17 mouse cellular contexts compared by ENCODE assay signal in the genomic region with DNA sequence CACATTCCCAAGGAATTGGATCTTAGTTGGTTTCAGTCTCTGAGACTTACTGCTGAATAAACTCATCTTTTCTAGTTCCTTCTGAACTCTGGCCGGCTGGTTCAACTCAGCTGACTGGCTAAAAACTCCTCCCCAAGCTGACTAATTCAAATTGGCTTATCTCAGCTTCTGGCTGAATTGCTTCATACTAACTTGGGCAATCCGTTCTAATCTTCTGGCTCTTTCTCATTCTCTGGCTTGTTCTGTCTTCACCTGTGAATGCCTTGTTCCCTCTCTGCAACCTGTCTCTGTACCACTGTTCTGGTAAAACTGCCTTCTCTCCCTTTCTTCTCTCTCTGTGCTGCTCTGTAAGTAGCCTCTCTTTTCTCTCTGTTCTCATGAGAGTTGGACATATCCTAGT. TPM values are rescaled to one million over a fixed set of nuclear protein-coding genes. Genes with fewer than 3 reads are reported as not detected.
A peak's percentile ranks its signal among the peaks of the same experiment; 100 is the strongest.
DNase-seq lines count a peak whose midpoint lies in the region; ATAC-seq lines count a peak whose summit lies in the region.
"Had no signal": no experiment of that assay in that cellular context is flagged by ENCODE, and none has a peak within 500 bp of the region (broad histone marks: within the 10 kb centered on the region; RNA-seq: fewer than 3 reads in every experiment).

No protein-coding gene starts in this region.

- peak overlapping the region; percentile 43 for H3K9ac ChIP-seq in liver, embryonic 16.5 days (ENCODE audit: low read depth, low read length)
- H3K9ac ChIP-seq: heart, embryonic 12.5 days; neural tube, embryonic 12.5 days had no signal

- no peak overlapping the region for H3K27ac ChIP-seq in heart, embryonic 10.5 days
- H3K27ac ChIP-seq in liver, embryonic 16.5 days (ENCODE audit: low read length), result peak overlapping the region; percentile 86
- H3K27ac ChIP-seq: kidney, postnatal 0 days; neural tube, embryonic 12.5 days had no signal

- peak overlapping the region; percentile 77 for H3K4me2 ChIP-seq in liver, embryonic 16.5 days (ENCODE audit: low read depth, low read length)
- H3K4me2 ChIP-seq: heart, embryonic 12.5 days; neural tube, embryonic 12.5 days had no signal

- no peaks in the 10 kb centered on the region for H3K9me3 ChIP-seq in heart, embryonic 10.5 days
- H3K9me3 ChIP-seq in liver, embryonic 16.5 days (replicated peaks; ENCODE audit: control insufficient read depth, low read length), result no peaks in the 10 kb centered on the region
- H3K9me3 ChIP-seq: heart, embryonic 12.5 days; neural tube, embryonic 12.5 days had no signal

- peaks cover 9% of the 10 kb centered on the region for H3K36me3 ChIP-seq in heart, embryonic 10.5 days
- peaks cover 6% of the 10 kb centered on the region for H3K36me3 ChIP-seq in liver, embryonic 16.5 days (ENCODE audit: control insufficient read depth, insufficient read depth)

- no peaks in the 10 kb centered on the region for H3K27me3 ChIP-seq in heart, embryonic 10.5 days (ENCODE audit: insufficient read depth, poor library complexity, severe bottlenecking)
- no peaks in the 10 kb centered on the region for H3K27me3 ChIP-seq in liver, embryonic 16.5 days (ENCODE audit: control insufficient read depth, insufficient read depth, low read depth, low read length)
- H3K27me3 ChIP-seq: heart, embryonic 12.5 days; neural tube, embryonic 12.5 days had no signal

- no peak for ATAC-seq in liver, embryonic 16.5 days (ENCODE audit: low read depth)
- ATAC-seq: CD4-positive, CD25-positive, alpha-beta regulatory T cell, adult 4 months had no signal

- H3K4me1 ChIP-seq in heart, embryonic 10.5 days, result peaks cover 28% of the 10 kb centered on the region
- peaks cover 62% of the 10 kb centered on the region for H3K4me1 ChIP-seq in liver, embryonic 16.5 days (ENCODE audit: control insufficient read depth, low read depth, low read length)

- 73% methylated on average over 2 of the region's 2 CpGs for WGBS in heart, embryonic 10.5 days
- 35% methylated on average over 2 of the region's 2 CpGs for WGBS in liver, embryonic 16.5 days (ENCODE audit: insufficient replicate concordance)

- no peak for DNase-seq in heart, embryonic 10.5 days (ENCODE audit: low spot score)
- no peak for DNase-seq in heart, postnatal 4 days
- peak; percentile 84 for DNase-seq in 3T3-L1 (ENCODE audit: low read depth, low spot score)
- peak; percentile 63 for DNase-seq in adipocyte (ENCODE audit: low spot score)
- DNase-seq in thymus, postnatal 36 days, result no peak
- no peak for DNase-seq in cerebellum, postnatal 14 days
- DNase-seq in kidney, postnatal 10 days, result no peak
- DNase-seq: adrenal gland, adult 8-10 months; cerebellum, adult 8-10 months; gastrocnemius, postnatal 25 days; spleen, adult 18-20 months; thymus, adult 2 months had no signal

- 0 out of 2 replicates have a peak overlapping the region, but pooled peaks have one; percentile 2 for H3K4me3 ChIP-seq in heart, embryonic 10.5 days
- peak overlapping the region; percentile 50 for H3K4me3 ChIP-seq in liver, embryonic 16.5 days (ENCODE audit: low read depth, low read length)
- H3K4me3 ChIP-seq: heart, embryonic 12.5 days; neural tube, embryonic 12.5 days had no signal

RNA-seq across cellular contexts. Expression of gene Kmt5a, which starts 2.9 kb away (rescaled TPM):
- polyA plus RNA-seq in heart, embryonic 10.5 days (2016; fragmentation: Nextera tagmentation; extraction: Ambion mirVana), result 49.6 and 54.5 TPM in 2 replicates
- total RNA-seq in heart, postnatal 4 days (2021), result 100 to 1,000 TPM; 130 to 132 TPM
- 39.6 and 41.5 TPM in 2 replicates for polyA plus RNA-seq in liver, embryonic 16.5 days (2015; fragmentation: Nextera tagmentation; extraction: Ambion mirVana)

RNA-seq across cellular contexts. Expression of gene Sbno1, which starts 16.8 kb away (rescaled TPM):
- 74.4 and 80.5 TPM in 2 replicates for polyA plus RNA-seq in heart, embryonic 10.5 days (2016; fragmentation: Nextera tagmentation; extraction: Ambion mirVana)
- 10 to 100 TPM; 72.7 to 76.8 TPM for total RNA-seq in heart, postnatal 4 days (2021)
- polyA plus RNA-seq in liver, embryonic 16.5 days (2015; fragmentation: Nextera tagmentation; extraction: Ambion mirVana), result 34.5 and 36.2 TPM in 2 replicates

RNA-seq across cellular contexts. Expression of gene Rilpl2, which starts 35.5 kb away (rescaled TPM):
- 13.3 and 18.3 TPM in 2 replicates for polyA plus RNA-seq in heart, embryonic 10.5 days (2016; fragmentation: Nextera tagmentation; extraction: Ambion mirVana)
- 10 to 100 TPM in 1 of 2 experiments, 1 to 10 TPM in 1; 8.3 to 10.9 TPM for total RNA-seq in heart, postnatal 4 days (2021)
- 8.4 and 9.3 TPM in 2 replicates for polyA plus RNA-seq in liver, embryonic 16.5 days (2015; fragmentation: Nextera tagmentation; extraction: Ambion mirVana)

RNA-seq across cellular contexts. Expression of gene Snrnp35, which starts 40.3 kb away (rescaled TPM):
- 25.5 and 26.8 TPM in 2 replicates for polyA plus RNA-seq in heart, embryonic 10.5 days (2016; fragmentation: Nextera tagmentation; extraction: Ambion mirVana)
- 10 to 100 TPM; 19.3 to 23.5 TPM for total RNA-seq in heart, postnatal 4 days (2021)
- 9.2 and 9.9 TPM in 2 replicates for polyA plus RNA-seq in liver, embryonic 16.5 days (2015; fragmentation: Nextera tagmentation; extraction: Ambion mirVana)

Comparison
In these comparisons a context has a peak if more than half of its experiments do, and no peak if none do; other contexts are left out.
1. DNase-seq: peak in 3T3-L1 (single experiment) and adipocyte (single experiment); none in heart, embryonic 10.5 days (single experiment), heart, postnatal 4 days (single experiment), thymus, postnatal 36 days (0 of 2), cerebellum, postnatal 14 days (0 of 2) and kidney, postnatal 10 days (single experiment).